Mouse (Mus musculus) common myeloid progenitor, adult 5-6 weeks (primary cell): ENCODE data around the gene Syvn1. TPM values are rescaled to one million over a fixed set of nuclear protein-coding genes. Genes with fewer than 3 reads are reported as not detected.
"Not testable (repeated sequence)": the region's sequence is repeated elsewhere in the genome, so short reads cannot be mapped to it uniquely, and the experiment has no call there.

Source experiments
- ATAC-seq: replicated peaks from 2 replicates; pipeline ENCODE4 v1.8.0; 2016; ENCODE audit warnings: low read depth, mild to moderate bottlenecking, moderate TSS enrichment, inconsistent platforms; ENCODE audit not compliant: poor library complexity, severe bottlenecking
- total RNA-seq: library from RNA; stranded (forward); fragments of 200-1000, 187-1606 nt; gene quantifications from 2 replicates; pipeline ENCODE4 v1.2.3, GENCODE M21; 2017

The Syvn1 gene
- total RNA-seq, 1 experiment from 2014 or later = 6.5 TPM

GRCm38 (mm10) chr19:6038326-6038725 lies 8.1 kb upstream of the Syvn1 start:
- no peak for ATAC-seq

DNA sequence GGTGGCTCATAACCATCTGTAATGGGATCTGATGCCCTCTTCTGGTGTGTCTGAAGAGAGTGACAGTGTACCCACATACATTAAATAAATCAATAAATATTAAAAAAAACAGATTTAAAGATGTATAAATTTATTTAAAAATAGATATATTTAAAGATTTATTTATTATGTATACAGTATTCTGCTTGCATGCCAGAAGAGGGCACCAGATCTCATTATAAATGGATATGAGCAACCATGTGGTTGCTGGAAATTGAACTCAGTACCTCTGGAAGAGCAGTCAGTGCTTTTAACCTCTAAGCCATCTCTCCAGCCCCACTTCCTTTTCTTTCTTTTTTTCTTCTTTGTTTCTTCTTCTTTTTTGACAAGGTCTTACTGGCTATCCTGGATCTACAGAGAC lies 6.4 kb upstream of the Syvn1 start:
- ATAC-seq = no peak

DNA sequence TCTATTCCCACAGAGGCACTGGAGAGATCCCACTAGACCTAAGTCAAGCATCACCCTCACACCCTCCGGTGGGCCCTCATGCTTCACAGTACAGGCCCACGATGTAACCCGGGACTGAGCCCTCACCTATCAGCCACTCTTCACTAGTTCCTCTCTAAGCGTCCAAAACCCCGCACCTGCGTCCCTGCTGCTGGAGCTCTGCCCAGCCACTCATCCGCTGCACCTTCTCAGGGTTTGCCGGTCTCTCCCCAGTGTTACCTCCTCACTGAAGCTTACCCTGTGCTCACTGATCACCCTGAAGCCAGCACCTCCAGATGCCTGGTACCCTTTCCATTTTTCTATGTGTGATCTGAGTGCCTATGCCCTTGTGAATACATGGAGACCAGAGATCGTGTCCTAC lies 4.1 kb upstream of the Syvn1 start:
- no peak for ATAC-seq

GRCm38 (mm10) chr19:6044102-6044501 lies 2.3 kb upstream of the Syvn1 start:
- ATAC-seq = not testable (repeated sequence)

GRCm38 (mm10) chr19:6045366-6046293 lies 746 bp upstream of the Syvn1 start:
- ATAC-seq = peak; percentile 21

- ATAC-seq = no peak
Observed at GRCm38 (mm10) chr19:6047154-6047898, 950 bp downstream of the Syvn1 start.

GRCm38 (mm10) chr19:6047899-6048166 lies 1.5 kb downstream of the Syvn1 start:
- ATAC-seq = no peak

DNA sequence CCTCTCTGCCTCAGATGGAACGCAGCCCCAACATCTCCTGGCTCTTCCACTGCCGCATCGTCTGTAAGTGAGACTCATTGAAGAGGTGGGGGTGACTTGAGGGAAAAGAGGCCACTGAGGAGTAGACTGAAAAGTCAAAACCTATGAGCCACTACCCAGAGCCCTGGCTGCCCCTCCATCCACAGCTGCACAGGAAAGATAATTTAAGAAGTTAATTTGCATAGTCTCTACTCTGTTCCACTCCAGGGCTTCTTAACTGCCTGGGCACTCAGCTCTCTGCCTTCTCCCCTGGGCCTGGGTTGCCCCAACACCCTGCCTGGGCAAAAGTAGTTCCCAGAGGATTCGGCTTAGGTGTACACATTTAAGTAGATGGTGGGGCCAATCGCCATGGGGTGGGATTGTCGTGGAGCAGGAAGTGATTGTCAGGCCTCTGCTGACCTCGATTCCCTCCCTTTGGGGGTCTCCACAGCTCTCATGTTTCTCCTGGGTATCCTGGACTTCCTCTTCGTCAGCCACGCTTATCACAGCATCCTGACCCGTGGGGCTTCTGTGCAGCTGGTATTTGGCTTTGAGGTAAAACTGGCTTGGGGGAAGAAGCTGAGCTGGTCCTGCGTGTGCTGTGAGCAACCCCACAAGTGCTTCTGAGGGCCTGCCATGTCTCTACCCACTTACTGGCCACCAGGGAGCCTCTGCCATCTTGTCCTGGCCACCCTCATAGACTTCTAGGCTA lies 2.5 kb downstream of the Syvn1 start:
- ATAC-seq = no peak

DNA sequence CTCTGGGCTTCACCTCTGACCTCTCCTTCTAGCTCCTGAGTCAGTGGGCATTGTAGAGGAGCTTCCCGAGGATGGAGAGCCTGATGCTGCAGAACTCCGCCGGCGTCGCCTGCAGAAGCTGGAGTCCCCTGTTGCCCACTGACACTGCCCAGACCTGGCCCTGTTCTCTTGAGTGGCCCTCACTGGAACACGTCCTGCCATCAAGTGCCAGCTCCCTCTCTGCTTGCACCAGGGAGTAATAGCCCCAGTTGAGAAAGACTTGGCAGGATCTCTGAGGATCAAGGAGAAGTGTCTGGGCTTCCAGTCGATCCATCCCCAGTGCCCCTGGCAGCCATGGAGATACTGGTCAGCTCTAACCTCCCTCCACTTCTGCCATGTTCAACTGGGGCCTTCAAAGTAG lies 6.1 kb downstream of the Syvn1 start:
- no peak for ATAC-seq

GRCm38 (mm10) chr19:6054296-6054695 lies 7.9 kb downstream of the Syvn1 start:
- ATAC-seq = no peak

DNA sequence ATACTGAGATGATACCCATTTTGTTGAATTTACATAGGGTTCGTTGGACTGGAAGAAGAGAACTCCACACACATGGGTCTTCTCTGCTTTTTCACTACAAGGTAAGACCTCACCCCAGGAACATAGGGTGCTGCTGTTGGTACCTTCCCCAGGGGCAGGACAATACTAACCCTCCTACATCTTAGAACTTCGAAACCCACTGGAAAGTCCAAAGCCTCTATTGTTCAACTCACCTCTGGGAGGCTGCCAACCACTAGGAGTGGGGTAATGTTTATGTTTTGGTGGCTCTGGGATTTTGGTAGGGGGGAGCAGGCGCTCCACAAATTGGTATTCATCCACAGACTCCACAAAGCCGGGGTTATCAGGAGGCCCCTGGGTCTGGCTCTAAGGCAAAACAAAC lies 10.3 kb downstream of the Syvn1 start:
- ATAC-seq = no peak

DNA sequence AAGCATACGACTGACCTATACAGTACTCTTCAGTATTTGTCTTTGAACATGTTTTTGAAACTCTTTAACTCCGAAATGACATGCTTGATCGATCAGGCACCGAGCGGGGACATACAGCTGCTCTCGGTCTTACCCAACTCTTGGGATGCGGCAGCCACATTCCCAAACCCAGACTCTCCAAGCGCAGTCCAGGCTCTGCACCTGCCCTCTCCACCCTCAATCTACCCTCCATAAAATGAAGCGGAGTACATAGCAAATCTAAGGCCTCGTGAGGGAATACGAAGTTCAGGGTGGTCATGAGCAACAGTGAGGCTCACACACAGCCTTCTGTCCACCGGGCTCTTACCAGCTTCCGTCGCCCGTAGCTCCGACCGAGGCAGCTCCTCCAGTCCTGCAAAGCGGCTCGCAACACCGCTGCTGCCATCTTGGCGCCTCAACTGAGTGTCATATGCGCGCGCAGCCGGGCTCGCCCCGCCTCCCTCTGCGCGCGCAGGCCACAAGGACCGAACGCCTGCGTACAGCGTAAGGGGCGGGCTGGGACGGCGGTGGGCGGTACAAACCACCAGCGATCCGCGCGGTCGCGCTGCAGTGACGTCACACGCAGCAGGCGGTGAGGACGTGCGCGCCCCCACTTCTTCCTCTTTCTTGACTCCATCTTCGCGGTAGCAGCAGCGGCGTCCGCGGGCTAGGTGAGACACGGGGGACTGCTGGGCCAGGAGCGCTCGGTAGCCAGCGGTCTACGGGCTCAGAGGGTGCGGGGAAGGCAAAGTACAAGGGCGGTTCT lies 11.1 kb downstream of the Syvn1 start, which contains the start of the genes Mrpl49 and Fau:
Mrpl49 (minus strand) TSS at position 473 of the 784 bp plus-strand sequence.
Fau (plus strand) TSS at position 532 of the 784 bp plus-strand sequence.
- peak; percentile 76 for ATAC-seq

- ATAC-seq = no peak
Observed at GRCm38 (mm10) chr19:6058513-6058912, 12.1 kb downstream of the Syvn1 start.

GRCm38 (mm10) chr19:6058966-6059365 lies 12.6 kb downstream of the Syvn1 start:
- ATAC-seq = no peak

DNA sequence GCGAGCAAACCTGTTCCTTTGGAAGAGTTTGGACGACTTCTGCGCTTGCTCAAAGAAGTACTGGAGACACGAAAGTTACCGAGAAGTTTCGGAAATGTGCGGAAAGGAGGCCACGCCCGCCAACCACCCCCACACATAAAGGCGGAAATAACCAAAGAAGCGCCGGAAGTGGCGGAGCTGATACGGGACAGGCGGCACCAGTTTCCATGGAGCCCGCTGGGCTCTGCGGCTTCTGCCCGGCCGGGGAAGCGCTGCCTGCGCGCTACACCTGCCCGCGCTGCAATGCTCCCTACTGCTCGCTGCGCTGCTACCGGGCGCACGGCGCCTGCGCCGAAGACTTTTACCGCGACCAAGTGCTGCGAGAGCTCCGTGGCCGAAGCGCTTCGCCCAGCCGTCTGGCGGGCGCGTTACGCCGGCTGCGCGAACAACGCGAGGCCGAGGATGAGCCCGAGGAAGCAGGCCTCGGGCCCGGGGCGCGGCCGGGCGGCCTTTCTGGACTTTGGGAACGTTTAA lies 14.7 kb downstream of the Syvn1 start, which contains the start of gene Znhit2:
Znhit2 (plus strand) TSS at position 172 of the 513 bp plus-strand sequence.
- ATAC-seq = peak; percentile 74

DNA sequence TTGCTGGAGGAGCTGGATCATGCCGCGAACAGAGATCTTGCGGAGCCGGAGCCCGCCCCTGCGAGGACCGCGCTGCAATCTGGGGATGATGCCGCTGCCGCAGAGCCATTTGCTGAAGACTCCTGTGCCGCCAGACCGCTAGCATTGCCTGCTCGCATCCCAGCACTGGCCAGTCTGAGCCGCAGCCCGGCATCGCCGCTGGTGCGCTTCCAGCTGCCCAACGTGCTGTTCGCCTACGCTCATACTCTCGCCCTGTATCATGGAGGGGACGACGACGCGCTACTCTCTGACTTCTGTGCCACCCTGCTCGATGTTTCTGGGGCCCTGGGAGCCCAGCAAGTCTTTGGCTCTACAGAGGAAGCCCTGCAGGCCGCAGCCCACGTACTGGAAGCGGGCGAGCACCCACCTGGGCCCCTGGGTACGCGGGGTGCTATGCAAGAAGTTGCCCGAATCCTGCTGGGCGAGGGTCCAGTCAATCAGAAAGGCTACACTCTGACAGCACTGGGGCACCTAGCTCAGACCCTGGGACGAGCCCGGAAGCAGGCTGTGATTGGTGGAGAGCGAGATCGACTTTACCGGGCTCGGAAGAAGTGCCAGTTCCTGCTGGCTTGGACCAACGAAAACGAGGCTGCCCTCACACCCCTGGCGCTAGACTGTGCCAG lies 15.4 kb downstream of the Syvn1 start:
- ATAC-seq = peak; percentile 46

- ATAC-seq = no peak
Observed at GRCm38 (mm10) chr19:6062418-6062817, 16.0 kb downstream of the Syvn1 start.

GRCm38 (mm10) chr19:6063081-6063480 lies 16.7 kb downstream of the Syvn1 start:
- ATAC-seq = no peak

DNA sequence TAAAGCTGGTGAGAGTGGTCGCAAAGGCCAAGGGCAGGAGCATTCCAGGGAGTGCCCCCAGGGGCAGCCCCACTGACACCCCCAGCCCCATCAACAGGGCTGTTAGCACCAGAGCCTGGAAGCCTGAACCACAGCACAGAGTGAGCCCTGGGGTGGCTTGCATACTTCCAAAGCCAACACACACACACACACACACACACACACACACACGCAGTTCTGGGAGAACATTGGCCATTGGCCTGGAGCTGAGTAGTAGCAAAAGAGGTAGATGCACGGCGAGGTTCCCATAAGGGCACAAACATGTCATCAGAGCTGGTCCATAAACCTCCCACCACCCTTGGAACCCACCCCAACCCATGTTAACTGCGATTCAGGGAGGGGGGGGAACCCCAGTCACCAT lies 20.2 kb downstream of the Syvn1 start:
- ATAC-seq = no peak
